Mouse (Mus musculus) heart, embryonic 12.5 days (tissue): Measurements from ENCODE around the gene Prep. TPM values are rescaled to one million over a fixed set of nuclear protein-coding genes. Genes with fewer than 3 reads are reported as not detected.
A peak's percentile ranks its signal among the peaks of the same experiment; 100 is the strongest.

Source experiments
- ATAC-seq: fragments of 200-750 bp; cut with Nextera tagmentation; 2 replicates; pipeline ENCODE4 v1.8.0; 2017; ENCODE audit warnings: moderate TSS enrichment, moderate library complexity; ENCODE audit not compliant: insufficient number of reproducible peaks, low FRiP score
- H3K27ac ChIP-seq: fragments of 300-500 bp; sonication (generic); 2 replicates; pipeline ENCODE4 v1.5.1; 2016; ENCODE audit warnings: mild to moderate bottlenecking, moderate library complexity; ENCODE audit not compliant: poor library complexity, severe bottlenecking
- H3K27me3 ChIP-seq: fragments of 300-500 bp; sonication (generic); replicated peaks from 2 replicates; pipeline ENCODE4 v1.6.1; 2016; ENCODE audit warnings: mild to moderate bottlenecking, moderate library complexity
- H3K36me3 ChIP-seq: fragments of 300-500 bp; sonication (generic); 2 replicates; pipeline ENCODE4 v1.6.1; 2016; ENCODE audit warnings: mild to moderate bottlenecking, moderate library complexity
- H3K4me1 ChIP-seq: fragments of 300-500 bp; sonication (generic); replicated peaks from 2 replicates; pipeline ENCODE4 v1.6.1; 2016; ENCODE audit warnings: mild to moderate bottlenecking
- H3K4me2 ChIP-seq: fragments of 300-500 bp; sonication (generic); 2 replicates; pipeline ENCODE4 v1.6.1; 2016; ENCODE audit warnings: mild to moderate bottlenecking, moderate library complexity
- H3K4me3 ChIP-seq: fragments of 300-500 bp; sonication (generic); 2 replicates; pipeline ENCODE4 v1.5.1; 2016; ENCODE audit warnings: mild to moderate bottlenecking
- H3K9ac ChIP-seq: fragments of 300-500 bp; sonication (generic); 2 replicates; pipeline ENCODE4 v1.6.1; 2016; ENCODE audit warnings: mild to moderate bottlenecking, moderate library complexity
- H3K9me3 ChIP-seq: fragments of 300-500 bp; sonication (generic); replicated peaks from 2 replicates; pipeline ENCODE4 v1.6.1; 2016; ENCODE audit warnings: mild to moderate bottlenecking, moderate library complexity
- WGBS: fragments of 180-500 bp; shearing (Covaris S2); methylation state at CpG from one replicate; pipeline ENCODE4 v1.1.7; 2016; 5-methylcytosine and 5-hydroxymethylcytosine counted together
- polyA plus RNA-seq: library from polyadenylated mRNA; unstranded; fragments of >200 nt; fragmentation: Nextera tagmentation; extraction: Ambion mirVana; gene quantifications from 2 replicates; pipeline ENCODE4 v1.2.1, GENCODE M21; 2016

Prep gene
- 29.9 and 31.0 TPM in 2 replicates for polyA plus RNA-seq

GRCm38 (mm10) chr10:45066931-45067308 lies at the start of gene Prep:
TSS of gene Prep (plus strand) at chr10:45067203.
- H3K36me3 ChIP-seq, result no peaks in the 10 kb centered on the region; the same call in 1 of the 2 replicates
- H3K4me2 ChIP-seq, result peak within 1 kb of the TSS; percentile 84
- peak within 1 kb of the TSS; percentile 99 for H3K4me3 ChIP-seq
- peak within 1 kb of the TSS; percentile 97 for H3K9ac ChIP-seq
- H3K4me1 ChIP-seq, result peaks cover 43% of the 10 kb centered on the region
- H3K9me3 ChIP-seq, result no peaks in the 10 kb centered on the region
- ATAC-seq, result peak; percentile 89
- H3K27ac ChIP-seq, result peak within 1 kb of the TSS; percentile 80
- WGBS, result 0% methylated on average over 37 of the region's 57 CpGs
- no peaks in the 10 kb centered on the region for H3K27me3 ChIP-seq

GRCm38 (mm10) chr10:45017352-45017751 lies 49.7 kb upstream of the Prep start:
- no peak overlapping the region for H3K4me3 ChIP-seq
- no peak for ATAC-seq
- no peaks in the 10 kb centered on the region for H3K4me1 ChIP-seq
- H3K9ac ChIP-seq, result no peak overlapping the region
- H3K27ac ChIP-seq, result no peak overlapping the region
- H3K4me2 ChIP-seq, result no peak overlapping the region
- no peaks in the 10 kb centered on the region for H3K36me3 ChIP-seq
- H3K27me3 ChIP-seq, result no peaks in the 10 kb centered on the region
- H3K9me3 ChIP-seq, result 0 out of 2 replicates have a peak, but pooled peaks cover 3% of the 10 kb centered on the region
- 90% methylated on average over 13 of the region's 13 CpGs for WGBS

DNA sequence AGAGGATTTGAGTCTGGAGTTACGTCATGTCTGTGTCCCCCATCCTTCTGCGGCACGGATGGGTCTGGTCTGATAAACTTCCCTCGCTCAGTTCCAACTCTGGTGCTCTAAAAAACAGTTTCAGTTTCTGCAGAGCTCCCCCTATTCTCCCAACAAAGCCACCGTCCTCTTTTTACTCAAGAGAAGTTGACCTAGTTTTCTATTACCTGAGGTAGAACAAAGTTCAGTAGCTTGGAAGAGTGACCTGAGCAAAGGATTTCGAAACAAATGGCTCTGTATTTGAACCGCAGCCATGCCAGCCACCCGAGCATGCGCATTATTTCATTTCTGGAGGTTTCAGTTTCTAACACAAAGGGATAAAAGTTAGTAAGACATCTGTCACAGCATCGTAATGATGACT lies 49.2 kb upstream of the Prep start:
- Histone ChIP-seq H3K9me3 (0 out of 2 replicates have a peak, but pooled peaks cover 3% of the 10 kb centered on the region), H3K4me1 (no peaks in the 10 kb centered on the region), H3K36me3 (no peaks in the 10 kb centered on the region), H3K27ac (no peak overlapping the region), H3K9ac (no peak overlapping the region), H3K4me3 (no peak overlapping the region), H3K4me2 (no peak overlapping the region), H3K27me3 (no peaks in the 10 kb centered on the region)
- no peak for ATAC-seq
- 81% methylated on average over 10 of the region's 10 CpGs for WGBS

- Histone ChIP-seq H3K4me2 (no peak overlapping the region), H3K9ac (no peak overlapping the region), H3K9me3 (0 out of 2 replicates have a peak, but pooled peaks cover 3% of the 10 kb centered on the region), H3K36me3 (no peaks in the 10 kb centered on the region), H3K4me1 (no peaks in the 10 kb centered on the region), H3K27me3 (no peaks in the 10 kb centered on the region), H3K27ac (no peak overlapping the region), H3K4me3 (no peak overlapping the region)
- WGBS, result 63% methylated on average over 7 of the region's 7 CpGs
- ATAC-seq, result no peak
These were observed 47.6 kb upstream of the Prep start for GRCm38 (mm10) chr10:45019418-45019817.

DNA sequence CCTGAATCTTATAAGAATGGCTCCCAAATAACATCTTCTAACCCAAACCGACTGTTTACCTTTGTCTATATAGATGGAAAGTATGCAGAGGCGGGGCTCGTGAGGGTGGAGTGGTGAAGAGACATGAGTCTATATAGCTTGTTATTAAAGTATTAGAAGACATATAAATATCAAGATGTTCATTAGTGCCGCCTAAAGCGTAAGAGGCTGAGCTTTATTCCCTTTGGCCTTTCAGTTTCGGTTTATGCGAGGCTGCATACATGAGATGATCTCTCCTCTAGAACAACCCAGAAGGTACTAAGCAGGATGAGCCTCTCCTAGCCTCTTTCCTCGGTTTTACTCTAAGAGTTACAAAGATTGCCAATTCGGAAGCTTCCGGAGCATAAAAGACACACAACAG lies 47.2 kb upstream of the Prep start:
- no peak for ATAC-seq
- 86% methylated on average over 10 of the region's 10 CpGs for WGBS

DNA sequence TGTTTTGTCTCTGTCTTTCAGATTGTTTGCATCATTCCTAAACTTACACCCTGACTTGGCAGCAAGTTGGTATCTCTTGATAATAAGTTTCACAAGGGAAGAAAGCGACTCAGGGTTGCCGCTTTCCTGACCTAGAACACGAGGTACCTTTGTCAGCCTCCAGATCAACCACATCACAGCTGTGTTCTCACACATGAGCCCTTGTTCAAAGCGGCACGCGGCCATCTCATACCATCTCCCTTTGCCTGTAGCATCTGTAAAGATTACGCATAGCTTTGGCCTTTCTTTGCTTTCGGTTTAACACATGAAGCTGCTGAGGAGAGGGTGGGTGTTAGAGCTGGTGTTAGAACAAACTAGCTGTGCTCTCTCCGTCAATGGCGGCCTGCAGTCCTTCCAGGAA lies 46.7 kb upstream of the Prep start:
- Histone ChIP-seq H3K27ac (no peak overlapping the region), H3K36me3 (no peaks in the 10 kb centered on the region), H3K27me3 (no peaks in the 10 kb centered on the region), H3K9me3 (0 out of 2 replicates have a peak, but pooled peaks cover 3% of the 10 kb centered on the region), H3K4me1 (no peaks in the 10 kb centered on the region), H3K4me2 (no peak overlapping the region), H3K9ac (no peak overlapping the region), H3K4me3 (no peak overlapping the region)
- ATAC-seq, result no peak
- 80% methylated on average over 10 of the region's 10 CpGs for WGBS

More for the DNA sequence above, 47.2 kb upstream of the Prep start:
- Histone ChIP-seq H3K36me3 (no peaks in the 10 kb centered on the region), H3K27ac (no peak overlapping the region), H3K9me3 (0 out of 2 replicates have a peak, but pooled peaks cover 3% of the 10 kb centered on the region), H3K4me2 (no peak overlapping the region), H3K4me3 (no peak overlapping the region), H3K4me1 (no peaks in the 10 kb centered on the region), H3K9ac (no peak overlapping the region), H3K27me3 (no peaks in the 10 kb centered on the region)

GRCm38 (mm10) chr10:45025184-45025583 lies 41.8 kb upstream of the Prep start:
- Histone ChIP-seq H3K4me1 (no peaks in the 10 kb centered on the region), H3K4me2 (no peak overlapping the region), H3K27me3 (no peaks in the 10 kb centered on the region), H3K36me3 (no peaks in the 10 kb centered on the region), H3K9ac (no peak overlapping the region), H3K4me3 (no peak overlapping the region), H3K9me3 (no peaks in the 10 kb centered on the region), H3K27ac (no peak overlapping the region)
- WGBS, result 33% methylated on average over 4 of the region's 4 CpGs
- no peak for ATAC-seq

DNA sequence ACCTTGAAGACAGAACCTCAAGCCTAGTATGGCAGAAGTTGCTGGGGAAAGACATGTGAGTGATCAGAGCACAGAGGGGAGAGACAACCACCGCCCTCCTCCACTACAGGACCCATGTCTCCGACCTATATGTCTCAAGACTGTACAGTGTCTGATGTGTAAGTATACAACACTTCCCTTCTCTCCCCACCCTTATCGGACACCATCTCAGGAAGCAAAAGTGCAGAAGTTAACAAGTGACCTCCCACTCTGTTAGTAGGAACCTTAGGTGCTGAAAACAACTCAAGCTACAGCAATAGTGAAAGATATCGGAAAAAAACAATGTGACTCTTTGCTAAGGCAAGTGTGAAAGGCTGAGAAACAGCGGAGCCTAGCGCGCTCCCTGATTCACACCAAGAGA lies 40.1 kb upstream of the Prep start:
- no peak overlapping the region for H3K4me3 ChIP-seq
- no peak for ATAC-seq
- no peaks in the 10 kb centered on the region for H3K9me3 ChIP-seq
- H3K36me3 ChIP-seq, result no peaks in the 10 kb centered on the region
- no peak overlapping the region for H3K9ac ChIP-seq
- H3K27ac ChIP-seq, result no peak overlapping the region
- no peaks in the 10 kb centered on the region for H3K4me1 ChIP-seq
- WGBS, result 79% methylated on average over 7 of the region's 7 CpGs
- no peaks in the 10 kb centered on the region for H3K27me3 ChIP-seq
- H3K4me2 ChIP-seq, result no peak overlapping the region

DNA sequence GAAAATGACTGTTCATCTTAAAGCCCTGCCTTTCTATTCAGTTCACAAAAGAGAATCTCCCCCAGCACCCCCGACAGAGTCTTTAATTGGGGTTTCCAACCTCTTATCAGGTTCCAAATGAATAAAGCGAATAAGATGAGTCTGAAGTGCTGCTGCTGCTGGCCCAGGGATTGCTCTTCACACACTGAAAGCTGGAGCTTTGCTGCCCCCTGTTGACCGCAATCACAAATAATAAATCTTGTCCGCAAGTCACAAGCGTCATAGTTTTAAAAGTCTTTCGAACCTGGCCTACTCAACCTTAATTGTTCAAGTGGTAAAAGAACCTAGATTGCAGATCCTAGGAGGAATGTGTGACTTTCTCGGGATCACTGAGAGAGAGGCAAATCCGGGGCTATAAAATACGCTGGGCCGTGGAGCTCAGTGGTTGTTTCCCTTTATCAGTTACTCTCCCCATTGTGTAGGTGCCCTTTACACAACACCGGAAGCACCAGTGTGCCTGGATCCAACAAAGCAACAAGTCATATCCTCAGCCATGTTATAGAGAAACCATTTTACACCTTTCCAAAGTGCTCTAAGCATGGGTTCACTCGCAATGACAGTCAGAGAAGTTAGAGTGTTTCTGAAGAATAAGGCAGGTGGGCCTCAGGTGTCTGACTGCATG lies 21.6 kb upstream of the Prep start:
- Histone ChIP-seq H3K4me1 (peaks cover 10% of the 10 kb centered on the region), H3K27me3 (peaks cover 24% of the 10 kb centered on the region), H3K4me2 (peak overlapping the region; percentile 35), H3K4me3 (no peak overlapping the region), H3K36me3 (no peaks in the 10 kb centered on the region), H3K27ac (no peak overlapping the region), H3K9me3 (no peaks in the 10 kb centered on the region), H3K9ac (no peak overlapping the region)
- no peak for ATAC-seq
- 24% methylated on average over 12 of the region's 12 CpGs for WGBS

- peaks cover 24% of the 10 kb centered on the region for H3K27me3 ChIP-seq
- H3K4me1 ChIP-seq, result peaks cover 12% of the 10 kb centered on the region
- H3K36me3 ChIP-seq, result no peaks in the 10 kb centered on the region
- ATAC-seq, result no peak
- peak overlapping the region; percentile 55 for H3K4me2 ChIP-seq
- H3K27ac ChIP-seq, result no peak overlapping the region
- 5% methylated on average over 11 of the region's 11 CpGs for WGBS
- no peaks in the 10 kb centered on the region for H3K9me3 ChIP-seq
- H3K4me3 ChIP-seq, result 0 out of 2 replicates have a peak overlapping the region, but pooled peaks have one; percentile 1
- H3K9ac ChIP-seq, result no peak overlapping the region
These were observed 18.8 kb upstream of the Prep start for GRCm38 (mm10) chr10:45048158-45048557.

GRCm38 (mm10) chr10:45048622-45049021 lies 18.4 kb upstream of the Prep start:
- Histone ChIP-seq H3K27me3 (peaks cover 24% of the 10 kb centered on the region), H3K4me2 (peak overlapping the region; percentile 55), H3K27ac (no peak overlapping the region), H3K9ac (no peak overlapping the region), H3K9me3 (0 out of 2 replicates have a peak, but pooled peaks cover 1% of the 10 kb centered on the region), H3K4me3 (no peak overlapping the region), H3K36me3 (no peaks in the 10 kb centered on the region), H3K4me1 (peaks cover 12% of the 10 kb centered on the region)
- WGBS, result 26% methylated on average over 11 of the region's 11 CpGs
- no peak for ATAC-seq
